Mouse (Mus musculus) kidney, postnatal 4 days (tissue): Measurements from ENCODE around the gene Srp9.
A peak's percentile ranks its signal among the peaks of the same experiment; 100 is the strongest.

ENCODE experiments used
- DNase-seq, 2 experiments: peaks; one replicate each; pipeline ENCODE4 v3.0.0; 2021; ENCODE audit warnings: mixed read lengths in 2 of 2

Srp9 gene

DNA sequence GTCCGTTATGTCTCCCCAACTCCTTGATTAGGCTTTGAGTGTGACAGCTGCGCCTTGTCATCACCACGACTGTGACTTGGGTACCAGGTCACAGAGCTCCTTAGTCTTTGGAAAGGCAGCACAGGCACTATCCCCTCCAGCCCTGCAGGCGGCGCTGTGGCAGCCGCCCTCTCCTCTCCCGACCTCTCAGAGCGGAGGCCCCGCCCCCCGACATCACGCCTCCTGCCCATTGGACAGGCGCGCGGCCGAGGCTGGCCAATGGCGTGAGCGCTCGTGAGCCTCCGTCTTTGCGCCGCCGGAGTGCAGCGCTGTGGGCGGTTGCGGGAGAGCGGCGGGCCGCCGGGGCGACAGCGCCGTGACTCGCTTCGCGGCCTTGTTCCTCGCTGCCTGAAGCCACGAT is at the start of gene Srp9:
TSS of gene Srp9 (plus strand) at position 232 of the 400 bp plus-strand sequence.
- DNase-seq, result peak; percentile 99 to 100

- DNase-seq, result peak in 1 of 2 experiments; percentile 37
Measured at GRCm38 (mm10) chr1:182081744-182082419, 42.7 kb upstream of the Srp9 start.

- no peak for DNase-seq
Measured at GRCm38 (mm10) chr1:182083459-182083858, 41.1 kb upstream of the Srp9 start.

GRCm38 (mm10) chr1:182086759-182087158 is 37.8 kb upstream of the Srp9 start:
- DNase-seq, result peak in 1 of 2 experiments; percentile 51

DNA sequence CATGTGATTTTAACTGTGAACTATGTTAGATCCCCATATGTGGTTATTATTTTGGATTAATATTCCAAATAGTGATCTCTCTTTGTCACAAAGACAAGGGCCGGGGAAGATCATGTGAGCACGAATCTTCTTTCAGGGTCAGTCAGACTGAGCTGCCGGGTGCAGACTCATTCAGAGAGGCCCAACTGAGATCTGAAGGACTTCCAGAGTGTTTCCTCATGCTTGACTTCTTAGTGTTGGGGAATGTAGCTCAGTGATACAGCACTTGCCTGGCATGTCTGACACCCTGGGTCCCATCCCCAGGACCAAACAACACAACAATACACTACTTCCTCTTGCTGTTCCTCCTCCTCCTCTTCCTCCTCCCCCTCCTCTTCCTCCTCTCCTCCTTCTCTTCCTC is 37.2 kb upstream of the Srp9 start:
- DNase-seq, result no peak

GRCm38 (mm10) chr1:182087753-182088633 is 36.5 kb upstream of the Srp9 start:
- DNase-seq, result peak in 1 of 2 experiments; percentile 36

- peak; percentile 54 to 67 for DNase-seq
Measured at GRCm38 (mm10) chr1:182088844-182089418, 35.6 kb upstream of the Srp9 start.

DNA sequence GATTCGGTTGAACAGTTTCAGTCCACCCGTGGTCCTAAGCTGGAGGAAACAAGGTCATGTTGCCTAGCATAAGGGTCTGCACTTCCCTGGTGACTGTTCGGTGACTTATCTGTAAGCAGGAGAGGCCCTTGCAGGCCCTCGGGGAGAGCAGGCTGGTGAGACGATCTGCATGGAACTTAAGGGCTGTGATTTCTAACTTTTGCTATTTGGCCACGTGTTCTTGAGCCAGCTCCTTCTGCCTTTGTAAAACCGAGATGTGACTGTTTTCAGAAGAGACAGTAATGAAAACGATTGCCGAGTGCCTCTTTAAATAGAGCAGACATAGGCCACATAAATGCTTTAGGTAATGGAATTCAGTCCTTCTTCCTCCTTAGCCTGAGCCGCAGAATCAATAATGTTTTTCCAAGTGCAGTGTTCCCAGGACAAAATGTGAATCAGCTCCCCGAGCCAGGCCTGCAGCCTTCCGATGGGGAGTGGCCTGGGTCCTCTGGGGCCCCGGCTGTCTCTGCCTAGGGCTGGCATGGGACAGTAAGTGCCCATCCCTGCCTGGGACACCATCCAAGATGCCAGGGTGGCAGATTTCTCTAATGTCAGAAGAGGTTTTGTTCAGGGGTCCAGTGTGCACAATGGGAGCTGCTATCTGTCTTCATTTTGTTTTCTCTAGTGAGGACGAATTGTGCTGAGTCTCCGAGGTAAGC is 34.8 kb upstream of the Srp9 start:
- DNase-seq, result peak in 1 of 2 experiments; percentile 33

- DNase-seq, result peak in 1 of 2 experiments; percentile 33
Measured at GRCm38 (mm10) chr1:182090298-182090677, 34.2 kb upstream of the Srp9 start.

DNA sequence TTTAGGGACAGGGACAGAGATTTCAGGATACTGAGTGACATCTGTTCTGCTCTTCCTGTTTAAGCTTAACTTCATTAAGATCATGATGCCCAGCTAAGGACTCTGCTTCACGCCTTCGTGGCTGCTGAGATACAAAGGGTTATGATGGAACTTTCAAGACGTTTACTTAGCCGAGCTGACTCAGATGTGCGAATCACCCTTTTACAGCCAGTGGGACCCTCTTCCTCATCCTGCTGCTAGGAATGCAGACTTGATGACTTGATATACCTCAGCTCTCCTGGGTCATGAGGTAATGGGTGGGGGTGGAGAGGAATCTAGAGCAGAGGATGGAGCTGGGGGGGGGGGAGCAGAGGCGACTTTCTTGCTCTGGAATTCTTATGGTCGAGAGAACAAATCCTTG is 33.3 kb upstream of the Srp9 start:
- DNase-seq, result no peak

GRCm38 (mm10) chr1:182091746-182092412 is 32.7 kb upstream of the Srp9 start:
- DNase-seq, result peak in 1 of 2 experiments; percentile 39

- no peak for DNase-seq
Measured at GRCm38 (mm10) chr1:182092413-182092800, 32.1 kb upstream of the Srp9 start.

DNA sequence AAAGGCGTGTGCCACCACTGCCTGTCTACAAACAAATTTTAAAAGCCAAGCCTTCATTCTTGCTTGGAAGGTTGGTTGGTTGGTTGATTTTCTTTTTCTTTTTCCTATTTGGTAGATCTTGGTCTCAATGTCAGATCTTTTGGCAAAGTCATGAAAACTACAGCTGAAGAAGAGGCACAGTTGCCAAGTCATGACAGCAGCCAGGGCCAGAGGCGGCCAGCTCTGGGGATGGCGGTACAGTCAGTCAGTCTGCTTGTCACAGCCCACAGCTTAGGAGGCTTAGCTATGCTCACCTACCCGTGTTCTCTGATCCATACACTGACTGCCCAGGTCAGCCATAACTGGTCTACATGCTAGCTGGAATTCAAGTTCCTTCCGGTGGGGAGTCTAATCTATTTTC is 31.1 kb upstream of the Srp9 start:
- no peak for DNase-seq

DNA sequence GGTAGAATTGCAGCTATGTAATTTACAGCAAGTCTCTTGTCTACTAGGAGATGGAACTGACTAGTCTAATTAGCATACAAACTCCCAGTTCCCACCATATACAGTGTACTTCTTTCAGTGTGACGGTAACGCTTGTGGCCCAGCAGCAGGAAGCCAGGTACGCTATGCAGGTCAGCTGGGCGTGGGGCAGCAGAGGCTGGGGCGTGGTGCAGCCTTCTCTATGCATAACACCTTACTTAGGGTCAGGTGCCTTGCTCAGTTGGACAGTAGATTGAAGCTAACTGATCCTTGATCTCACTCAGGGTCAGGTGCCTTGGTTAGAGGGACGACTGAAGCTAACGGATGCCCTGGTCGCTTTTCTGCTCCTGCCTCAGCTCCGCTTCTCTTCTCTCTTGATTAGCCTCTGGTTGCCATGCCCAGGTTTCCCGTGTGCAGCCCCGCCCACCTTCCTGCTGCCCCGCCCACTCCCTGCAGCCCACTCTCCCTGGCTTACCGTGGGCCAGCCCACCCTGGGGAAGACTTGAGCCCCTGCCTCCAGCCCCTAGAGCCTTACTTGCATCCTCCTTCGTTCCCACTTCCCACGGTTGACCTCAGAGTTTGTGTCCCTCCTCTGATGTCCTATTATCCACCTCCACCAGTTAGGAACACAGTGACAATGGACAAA is 29.9 kb upstream of the Srp9 start:
- peak; percentile 38 to 51 for DNase-seq

GRCm38 (mm10) chr1:182095240-182095741 is 29.2 kb upstream of the Srp9 start:
- DNase-seq, result peak; percentile 77 to 84

DNA sequence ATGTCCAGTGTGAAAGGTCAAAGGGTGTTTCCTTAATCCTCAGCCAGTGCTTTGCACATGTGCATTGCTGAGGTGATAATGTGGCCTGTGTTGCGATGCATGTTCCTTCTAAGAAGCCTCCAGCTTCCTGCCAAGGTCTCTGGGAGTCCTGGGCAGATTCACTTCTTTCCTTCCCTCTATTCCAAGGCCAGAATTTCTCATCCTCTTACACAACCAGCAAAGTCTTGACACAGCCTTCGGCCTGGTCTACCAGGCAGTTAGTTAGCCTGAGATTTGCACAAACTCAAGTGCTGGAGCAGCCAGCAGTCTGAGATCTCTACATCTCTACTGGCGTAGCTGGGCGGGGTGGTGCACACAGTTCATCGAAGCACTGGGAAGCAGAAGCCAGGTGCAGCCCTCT is 27.8 kb upstream of the Srp9 start:
- DNase-seq, result no peak

- no peak for DNase-seq
Measured at GRCm38 (mm10) chr1:182099062-182099461, 25.5 kb upstream of the Srp9 start.

DNA sequence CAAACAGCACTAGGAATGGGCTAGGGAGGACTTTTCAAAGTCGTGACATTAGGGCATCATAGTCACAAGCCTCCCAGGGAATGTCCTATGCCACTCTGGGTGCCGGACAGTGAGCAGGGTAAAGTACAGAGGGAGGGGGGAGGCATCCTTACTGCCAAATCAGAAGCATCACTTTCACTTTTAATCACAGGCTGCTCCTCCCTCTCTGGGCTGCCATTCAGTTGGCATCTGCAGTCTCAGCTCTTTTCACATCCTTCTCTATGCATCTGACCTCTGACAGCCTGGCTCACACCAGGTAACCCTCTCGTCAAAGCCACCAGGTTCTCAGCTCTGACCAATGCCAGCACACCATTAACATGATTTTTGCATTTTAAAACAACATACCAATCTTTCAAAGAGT is 24.1 kb upstream of the Srp9 start:
- DNase-seq, result no peak

- DNase-seq, result no peak
Measured at GRCm38 (mm10) chr1:182101468-182101867, 23.1 kb upstream of the Srp9 start.

- DNase-seq, result no peak
Measured at GRCm38 (mm10) chr1:182102706-182103105, 21.8 kb upstream of the Srp9 start.

DNA sequence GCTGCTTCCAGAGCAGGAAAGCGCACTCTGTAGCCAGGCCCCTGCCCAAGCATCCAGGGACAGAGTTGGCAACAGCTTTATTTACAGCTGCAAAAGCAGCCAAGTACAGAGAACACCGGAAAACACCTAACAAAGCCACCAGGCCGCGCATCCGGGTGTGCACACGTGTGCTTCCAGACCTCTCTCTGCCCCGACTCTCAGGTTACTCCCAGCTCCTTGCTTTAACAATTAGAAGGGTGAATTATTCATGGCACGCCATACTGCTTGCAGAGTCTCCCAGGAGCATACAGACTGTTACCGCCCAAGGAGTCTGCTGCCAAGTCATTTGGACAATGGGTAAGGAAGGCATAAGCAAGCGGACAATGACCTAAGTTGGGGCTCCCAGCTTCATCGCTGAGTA is 21.1 kb upstream of the Srp9 start:
- no peak for DNase-seq

DNA sequence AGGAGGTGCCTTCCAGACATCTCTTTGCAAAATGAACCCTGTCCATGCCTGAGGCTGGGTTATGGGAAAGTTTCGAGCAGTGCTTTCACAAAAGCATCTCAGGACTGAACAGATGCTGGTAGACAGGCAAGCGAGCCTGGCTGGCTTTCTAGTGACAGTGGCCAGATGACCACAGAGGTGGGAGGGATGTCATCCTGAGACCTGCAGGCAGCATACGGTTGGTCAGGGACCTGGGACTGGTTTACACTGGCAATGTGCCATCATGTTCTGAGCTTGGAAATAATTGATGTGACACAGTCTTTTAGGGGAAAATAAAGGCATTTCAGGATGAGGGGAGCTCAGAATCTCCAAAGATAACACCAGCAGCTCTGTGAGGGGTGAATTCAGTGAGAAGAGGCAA is 19.5 kb upstream of the Srp9 start:
- no peak for DNase-seq
